ENCODE assay signal across 8 mouse cellular contexts in genomic region chr12:3098175-3098574, GRCm38 (mm10).
DNase-seq lines count a peak whose midpoint lies in the region; ATAC-seq lines count a peak whose summit lies in the region.
"Not testable (repeated sequence)": the region's sequence is repeated elsewhere in the genome, so short reads cannot be mapped to it uniquely, and the experiment has no call there.

No protein-coding gene starts in this region.

- intact Hi-C loops in heart, postnatal 14 days (cut with DNase I): loop anchor here (2.0 kb wide), 1 partner anchor 261 kb away; no protein-coding TSS in a partner anchor

- not testable (repeated sequence) for H3K4me3 ChIP-seq in forebrain, embryonic 14.5 days (ENCODE audit: low read depth, low read length)

- not testable (repeated sequence) for H3K36me3 ChIP-seq in forebrain, embryonic 14.5 days (ENCODE audit: control insufficient read depth, insufficient read depth, low read length)

- not testable (repeated sequence) for H3K4me1 ChIP-seq in forebrain, embryonic 14.5 days (ENCODE audit: control insufficient read depth, insufficient read depth, low read length)

- ATAC-seq in forebrain, embryonic 14.5 days: not testable (repeated sequence)

- not testable (repeated sequence) for H3K27ac ChIP-seq in forebrain, embryonic 14.5 days (ENCODE audit: low read depth, low read length)

- H3K27me3 ChIP-seq in forebrain, embryonic 14.5 days (replicated peaks; ENCODE audit: control insufficient read depth, insufficient read depth, low read length): not testable (repeated sequence)

- H3K9me3 ChIP-seq in forebrain, embryonic 14.5 days (replicated peaks; ENCODE audit: control insufficient read depth, low read length): not testable (repeated sequence)

- H3K9ac ChIP-seq in forebrain, embryonic 14.5 days (ENCODE audit: low read length): not testable (repeated sequence)

- WGBS in forebrain, embryonic 14.5 days: 30% methylated on average over 2 of the region's 2 CpGs

- H3K4me2 ChIP-seq in forebrain, embryonic 14.5 days (ENCODE audit: low read length): not testable (repeated sequence)

- peak; percentile 25 for DNase-seq in ES-CJ7 (ENCODE audit: low read depth, low spot score)
- DNase-seq in c-Kit-positive CD71-positive TER-119-positive erythroid progenitor cells, embryonic 14.5 days (ENCODE audit: low spot score): peak; percentile 2
- peak; percentile 0 for DNase-seq in forebrain, embryonic 14.5 days (ENCODE audit: low spot score)
- peak; percentile 39 to 66 for DNase-seq in heart, postnatal 14 days
- DNase-seq in kidney, postnatal 4 days: peak; percentile 50 to 61
- DNase-seq in lung, adult 18-20 months: peak; percentile 20 to 21
- peak; percentile 17 for DNase-seq in ovary, postnatal 36 days (ENCODE audit: low spot score)
- peak; percentile 40 for DNase-seq in thymus, postnatal 14 days

Comparison
In these comparisons a context has a peak if more than half of its experiments do, and no peak if none do; other contexts are left out.
1. DNase-seq: peak in every context shown above with its lines; median percentile 56 in kidney, postnatal 4 days; 52 in heart, postnatal 14 days; 40 in thymus, postnatal 14 days; 25 in ES-CJ7; 20 in lung, adult 18-20 months; 17 in ovary, postnatal 36 days; 2 in c-Kit-positive CD71-positive TER-119-positive erythroid progenitor cells, embryonic 14.5 days; 0 in forebrain, embryonic 14.5 days.